Mouse (Mus musculus): ENCODE data around the gene Etl4. TPM values are rescaled to one million over a fixed set of nuclear protein-coding genes. Genes with fewer than 3 reads are reported as not detected.

Gene Etl4
- total and polyA plus RNA-seq, 3 experiments = not detected

GRCm38 (mm10) chr2:20417998-20418397 is 508.4 kb downstream of the Etl4 start:
- no peaks in the 10 kb centered on the region; a peak in 1 of 4 replicates for H3K27me3 ChIP-seq (ENCODE audit: control insufficient read depth in 1 of 2, insufficient read depth in 2 of 2, low read length in 2 of 2)
- H3K36me3 ChIP-seq (ENCODE audit: control insufficient read depth in 1 of 2, insufficient read depth in 2 of 2, low read length in 2 of 2) = no peaks in the 10 kb centered on the region
- no peak for DNase-seq (ENCODE audit: low read depth, low spot score)
- no peaks in the 10 kb centered on the region for H3K4me1 ChIP-seq (ENCODE audit: control insufficient read depth in 1 of 2, insufficient read depth in 2 of 2, low read length in 2 of 2)
- H3K9ac ChIP-seq (ENCODE audit: control insufficient read depth, low read depth, low read length, poor library complexity, severe bottlenecking) = no peak overlapping the region
- no peak overlapping the region for H3K4me3 ChIP-seq (ENCODE audit: control insufficient read depth in 1 of 2, insufficient read depth in 1 of 2, low read depth in 2 of 2, low read length in 2 of 2)
- no peak overlapping the region for H3K27ac ChIP-seq (ENCODE audit: control insufficient read depth, low read depth, low read length)
- no peaks in the 10 kb centered on the region for H3K9me3 ChIP-seq (replicated peaks; ENCODE audit: insufficient read depth, low read length)
- no peak for TF ChIP-seq SIN3A (IDR thresholded peaks at IDR 0.05; ENCODE audit: low read length)
- no peak for TF ChIP-seq RCOR1 (IDR thresholded peaks at IDR 0.05; ENCODE audit: low read depth, low read length)
- TF ChIP-seq ZKSCAN1 (IDR thresholded peaks at IDR 0.05; ENCODE audit: low read depth, low read length) = no peak
- TF ChIP-seq CTCF (IDR thresholded peaks at IDR 0.05 in 2 of 3, conservative IDR thresholded peaks at IDR 0.05 in 1 of 3; ENCODE audit: control insufficient read depth in 1 of 3, insufficient read depth in 1 of 3, low read depth in 2 of 3, low read length in 3 of 3, poor library complexity in 1 of 3, severe bottlenecking in 1 of 3) = no peak
- H3K79me2 ChIP-seq (ENCODE audit: control insufficient read depth, insufficient read depth, low read length, poor library complexity) = no peaks in the 10 kb centered on the region

GRCm38 (mm10) chr2:20419975-20420374 is 510.4 kb downstream of the Etl4 start:
- TF ChIP-seq CHD1 (IDR thresholded peaks at IDR 0.05; ENCODE audit: low read depth, low read length) (no peak), MAX (IDR thresholded peaks at IDR 0.05; ENCODE audit: low read length) (no peak), CHD2 (IDR thresholded peaks at IDR 0.05; ENCODE audit: low read length) (no peak), SMC3 (IDR thresholded peaks at IDR 0.05; ENCODE audit: low read depth, low read length) (no peak), BHLHE40 (IDR thresholded peaks at IDR 0.05; ENCODE audit: borderline replicate concordance, low read depth, low read length) (no peak), POLR2A (IDR thresholded peaks at IDR 0.05; ENCODE audit: control insufficient read depth in 1 of 2, insufficient read depth in 1 of 2, low read depth in 1 of 2, low read length in 2 of 2, poor library complexity in 1 of 2) (no peak), RAD21 (IDR thresholded peaks at IDR 0.05; ENCODE audit: low read depth, low read length) (no peak), TCF12 (IDR thresholded peaks at IDR 0.05; ENCODE audit: low read depth, low read length) (no peak), ZKSCAN1 (IDR thresholded peaks at IDR 0.05; ENCODE audit: low read depth, low read length) (no peak), POLR2AphosphoS5 (IDR thresholded peaks at IDR 0.05; ENCODE audit: borderline replicate concordance, low read depth, low read length) (no peak), RCOR1 (IDR thresholded peaks at IDR 0.05; ENCODE audit: low read depth, low read length) (no peak), GATA1 (IDR thresholded peaks at IDR 0.05; ENCODE audit: low read depth, low read length) (no peak), USF2 (IDR thresholded peaks at IDR 0.05; ENCODE audit: borderline replicate concordance in 1 of 2, insufficient read depth in 1 of 2, low read depth in 1 of 2, low read length in 2 of 2) (no peak), MYC (IDR thresholded peaks at IDR 0.05; ENCODE audit: low read depth, low read length) (no peak)
- Histone ChIP-seq H3K36me3 (ENCODE audit: control insufficient read depth in 1 of 2, insufficient read depth in 2 of 2, low read length in 2 of 2) (no peaks in the 10 kb centered on the region), H3K4me1 (ENCODE audit: control insufficient read depth in 1 of 2, insufficient read depth in 2 of 2, low read length in 2 of 2) (no peaks in the 10 kb centered on the region), H3K27me3 (ENCODE audit: control insufficient read depth in 1 of 2, insufficient read depth in 2 of 2, low read length in 2 of 2) (no peaks in the 10 kb centered on the region; a peak in 1 of 4 replicates), H3K4me3 (ENCODE audit: control insufficient read depth in 1 of 2, insufficient read depth in 1 of 2, low read depth in 2 of 2, low read length in 2 of 2) (no peak overlapping the region), H3K9ac (ENCODE audit: control insufficient read depth, low read depth, low read length, poor library complexity, severe bottlenecking) (no peak overlapping the region), H3K79me2 (ENCODE audit: control insufficient read depth, insufficient read depth, low read length, poor library complexity) (no peaks in the 10 kb centered on the region), H3K9me3 (replicated peaks; ENCODE audit: insufficient read depth, low read length) (no peaks in the 10 kb centered on the region), H3K27ac (ENCODE audit: control insufficient read depth, low read depth, low read length) (no peak overlapping the region)
- no peak for DNase-seq (ENCODE audit: low read depth, low spot score)
